Mouse (Mus musculus): Measurements from ENCODE around the gene Dnaaf3. TPM values are rescaled to one million over a fixed set of nuclear protein-coding genes. Genes with fewer than 3 reads are reported as not detected.
A peak's percentile ranks its signal among the peaks of the same experiment; 100 is the strongest.

The Dnaaf3 gene
- polyA plus RNA-seq, 1 experiment from 2014 or later = 0.19 TPM

- Histone ChIP-seq H3K36me3 (ENCODE audit: control insufficient read depth, insufficient read depth) (no peaks in the 10 kb centered on the region), H3K27ac (ENCODE audit: low read length) (no peak overlapping the region), H3K4me3 (ENCODE audit: low read depth, low read length) (no peak overlapping the region), H3K9ac (ENCODE audit: low read depth, low read length) (no peak overlapping the region), H3K9me3 (replicated peaks; ENCODE audit: control insufficient read depth, low read length) (no peaks in the 10 kb centered on the region), H3K4me1 (ENCODE audit: control insufficient read depth, low read depth, low read length) (peaks cover 9% of the 10 kb centered on the region; the same call in 1 of the 2 replicates), H3K27me3 (ENCODE audit: control insufficient read depth, insufficient read depth, low read depth, low read length) (no peaks in the 10 kb centered on the region), H3K4me2 (ENCODE audit: low read depth, low read length) (no peak overlapping the region)
- WGBS (ENCODE audit: insufficient replicate concordance) = 68% methylated on average over 6 of the region's 6 CpGs
- no peak for ATAC-seq (ENCODE audit: low read depth)
Measured at GRCm38 (mm10) chr7:4513829-4514712, 18.2 kb downstream of the Dnaaf3 start.

GRCm38 (mm10) chr7:4513236-4513635 lies 19.0 kb downstream of the Dnaaf3 start:
- 19% methylated on average over 13 of the region's 13 CpGs for WGBS (ENCODE audit: insufficient replicate concordance)
- no peak overlapping the region for H3K9ac ChIP-seq (ENCODE audit: low read depth, low read length)

GRCm38 (mm10) chr7:4511489-4512224 lies 20.6 kb downstream of the Dnaaf3 start:
- H3K27ac ChIP-seq (ENCODE audit: low read length) = no peak overlapping the region
- H3K4me2 ChIP-seq (ENCODE audit: low read depth, low read length) = no peak overlapping the region
- no peak overlapping the region for H3K9ac ChIP-seq (ENCODE audit: low read depth, low read length)
- WGBS (ENCODE audit: insufficient replicate concordance) = 64% methylated on average over 8 of the region's 8 CpGs
- ATAC-seq (ENCODE audit: low read depth) = no peak
- no peak overlapping the region for H3K4me3 ChIP-seq (ENCODE audit: low read depth, low read length)
- H3K36me3 ChIP-seq (ENCODE audit: control insufficient read depth, insufficient read depth) = no peaks in the 10 kb centered on the region
- no peaks in the 10 kb centered on the region for H3K27me3 ChIP-seq (ENCODE audit: control insufficient read depth, insufficient read depth, low read depth, low read length)
- peaks cover 12% of the 10 kb centered on the region for H3K4me1 ChIP-seq (ENCODE audit: control insufficient read depth, low read depth, low read length)
- H3K9me3 ChIP-seq (replicated peaks; ENCODE audit: control insufficient read depth, low read length) = no peaks in the 10 kb centered on the region

More at GRCm38 (mm10) chr7:4513236-4513635, 19.0 kb downstream of the Dnaaf3 start:
- Histone ChIP-seq H3K27ac (ENCODE audit: low read length) (no peak overlapping the region), H3K4me2 (ENCODE audit: low read depth, low read length) (no peak overlapping the region), H3K4me1 (ENCODE audit: control insufficient read depth, low read depth, low read length) (peaks cover 9% of the 10 kb centered on the region; the same call in 1 of the 2 replicates), H3K4me3 (ENCODE audit: low read depth, low read length) (no peak overlapping the region), H3K9me3 (replicated peaks; ENCODE audit: control insufficient read depth, low read length) (no peaks in the 10 kb centered on the region), H3K36me3 (ENCODE audit: control insufficient read depth, insufficient read depth) (no peaks in the 10 kb centered on the region), H3K27me3 (ENCODE audit: control insufficient read depth, insufficient read depth, low read depth, low read length) (no peaks in the 10 kb centered on the region)
- no peak; the same call in 1 of the 2 replicates for ATAC-seq (ENCODE audit: low read depth)

GRCm38 (mm10) chr7:4509863-4510608 lies 22.2 kb downstream of the Dnaaf3 start:
- Histone ChIP-seq H3K27ac (ENCODE audit: low read length) (no peak overlapping the region), H3K9me3 (replicated peaks; ENCODE audit: control insufficient read depth, low read length) (no peaks in the 10 kb centered on the region), H3K36me3 (ENCODE audit: control insufficient read depth, insufficient read depth) (no peaks in the 10 kb centered on the region), H3K4me1 (ENCODE audit: control insufficient read depth, low read depth, low read length) (peaks cover 14% of the 10 kb centered on the region), H3K27me3 (ENCODE audit: control insufficient read depth, insufficient read depth, low read depth, low read length) (no peaks in the 10 kb centered on the region), H3K4me3 (ENCODE audit: low read depth, low read length) (peak overlapping the region; percentile 31; the same call in 1 of the 2 replicates), H3K4me2 (ENCODE audit: low read depth, low read length) (peak overlapping the region; percentile 48), H3K9ac (ENCODE audit: low read depth, low read length) (peak overlapping the region; percentile 27; the same call in 1 of the 2 replicates)
- ATAC-seq (ENCODE audit: low read depth) = peak; percentile 75
- WGBS (ENCODE audit: insufficient replicate concordance) = 21% methylated on average over 24 of the region's 24 CpGs

- no peaks in the 10 kb centered on the region for H3K9me3 ChIP-seq (replicated peaks; ENCODE audit: control insufficient read depth, low read length)
- peaks cover 21% of the 10 kb centered on the region for H3K4me1 ChIP-seq (ENCODE audit: control insufficient read depth, low read depth, low read length)
- ATAC-seq (ENCODE audit: low read depth) = no peak
- no peaks in the 10 kb centered on the region for H3K27me3 ChIP-seq (ENCODE audit: control insufficient read depth, insufficient read depth, low read depth, low read length)
- no peaks in the 10 kb centered on the region for H3K36me3 ChIP-seq (ENCODE audit: control insufficient read depth, insufficient read depth)
- H3K4me2 ChIP-seq (ENCODE audit: low read depth, low read length) = no peak overlapping the region
- no peak overlapping the region for H3K4me3 ChIP-seq (ENCODE audit: low read depth, low read length)
- H3K9ac ChIP-seq (ENCODE audit: low read depth, low read length) = no peak overlapping the region
- no peak overlapping the region for H3K27ac ChIP-seq (ENCODE audit: low read length)
- 51% methylated on average over 8 of the region's 8 CpGs for WGBS (ENCODE audit: insufficient replicate concordance)
Measured at GRCm38 (mm10) chr7:4508739-4509116, 23.5 kb downstream of the Dnaaf3 start.

GRCm38 (mm10) chr7:4508062-4508738 lies 24.1 kb downstream of the Dnaaf3 start:
- Histone ChIP-seq H3K4me2 (ENCODE audit: low read depth, low read length) (no peak overlapping the region), H3K27ac (ENCODE audit: low read length) (no peak overlapping the region), H3K9ac (ENCODE audit: low read depth, low read length) (no peak overlapping the region), H3K4me3 (ENCODE audit: low read depth, low read length) (no peak overlapping the region), H3K9me3 (replicated peaks; ENCODE audit: control insufficient read depth, low read length) (no peaks in the 10 kb centered on the region), H3K36me3 (ENCODE audit: control insufficient read depth, insufficient read depth) (no peaks in the 10 kb centered on the region), H3K27me3 (ENCODE audit: control insufficient read depth, insufficient read depth, low read depth, low read length) (no peaks in the 10 kb centered on the region), H3K4me1 (ENCODE audit: control insufficient read depth, low read depth, low read length) (peaks cover 19% of the 10 kb centered on the region)
- 78% methylated on average over 14 of the region's 32 CpGs for WGBS (ENCODE audit: insufficient replicate concordance)
- ATAC-seq (ENCODE audit: low read depth) = no peak

- Histone ChIP-seq H3K4me2 (ENCODE audit: low read depth, low read length) (no peak overlapping the region), H3K4me1 (ENCODE audit: control insufficient read depth, low read depth, low read length) (peaks cover 26% of the 10 kb centered on the region), H3K27me3 (ENCODE audit: control insufficient read depth, insufficient read depth, low read depth, low read length) (no peaks in the 10 kb centered on the region), H3K36me3 (ENCODE audit: control insufficient read depth, insufficient read depth) (no peaks in the 10 kb centered on the region), H3K4me3 (ENCODE audit: low read depth, low read length) (no peak overlapping the region), H3K27ac (ENCODE audit: low read length) (no peak overlapping the region), H3K9ac (ENCODE audit: low read depth, low read length) (no peak overlapping the region), H3K9me3 (replicated peaks; ENCODE audit: control insufficient read depth, low read length) (no peaks in the 10 kb centered on the region)
- WGBS (ENCODE audit: insufficient replicate concordance) = 19% methylated on average over 3 of the region's 4 CpGs
- no peak for ATAC-seq (ENCODE audit: low read depth)
Measured at GRCm38 (mm10) chr7:4507220-4507619, 25.0 kb downstream of the Dnaaf3 start.

- Histone ChIP-seq H3K4me1 (ENCODE audit: control insufficient read depth, low read depth, low read length) (peaks cover 36% of the 10 kb centered on the region), H3K4me3 (ENCODE audit: low read depth, low read length) (no peak overlapping the region), H3K4me2 (ENCODE audit: low read depth, low read length) (peak overlapping the region; percentile 18; the same call in 1 of the 2 replicates), H3K36me3 (ENCODE audit: control insufficient read depth, insufficient read depth) (no peaks in the 10 kb centered on the region), H3K9ac (ENCODE audit: low read depth, low read length) (no peak overlapping the region), H3K27me3 (ENCODE audit: control insufficient read depth, insufficient read depth, low read depth, low read length) (no peaks in the 10 kb centered on the region), H3K27ac (ENCODE audit: low read length) (peak overlapping the region; percentile 75), H3K9me3 (replicated peaks; ENCODE audit: control insufficient read depth, low read length) (no peaks in the 10 kb centered on the region)
- ATAC-seq (ENCODE audit: low read depth) = no peak
- 19% methylated on average over 11 of the region's 11 CpGs for WGBS (ENCODE audit: insufficient replicate concordance)
Measured at GRCm38 (mm10) chr7:4504646-4505435, 27.4 kb downstream of the Dnaaf3 start.

Measured in liver, embryonic 16.5 days (tissue).